Mouse (Mus musculus): ENCODE data around the gene Utp4. TPM values are rescaled to one million over a fixed set of nuclear protein-coding genes. Genes with fewer than 3 reads are reported as not detected.

The Utp4 gene
- total and polyA plus RNA-seq, 2 experiments from 2014 or later, result 25.5 to 29.5 TPM

- Histone ChIP-seq H3K27me3 (ENCODE audit: insufficient read depth, low read length) (no peaks in the 10 kb centered on the region), H3K27ac (no peak overlapping the region)
Observed at GRCm38 (mm10) chr8:106932376-106933065, 39.1 kb downstream of the Utp4 start.

GRCm38 (mm10) chr8:106933506-106934143, 40.2 kb downstream of the Utp4 start:
- WGBS, result 84% methylated on average over 4 of the region's 4 CpGs

More at GRCm38 (mm10) chr8:106932376-106933065, 39.1 kb downstream of the Utp4 start:
- ATAC-seq, result no peak
- no peak for TF ChIP-seq CTCF (IDR thresholded peaks at IDR 0.05; ENCODE audit: low read depth)
- Histone ChIP-seq H3K4me2 (ENCODE audit: low read depth, low read length) (peak overlapping the region; percentile 48), H3K9me3 (ENCODE audit: low read length) (no peaks in the 10 kb centered on the region), H3K4me1 (ENCODE audit: insufficient read depth, low read length) (0 out of 2 replicates have a peak, but pooled peaks cover 3% of the 10 kb centered on the region), H3K9ac (replicated peaks; ENCODE audit: low read length) (no peak overlapping the region), H3K36me3 (ENCODE audit: insufficient read depth, low read length) (no peaks in the 10 kb centered on the region), H3K4me3 (ENCODE audit: low read length) (peak overlapping the region; percentile 2; the same call in 1 of the 2 replicates)
- 12% methylated on average over 22 of the region's 22 CpGs for WGBS
- peak; percentile 54 for DNase-seq (ENCODE audit: low spot score)

GRCm38 (mm10) chr8:106934226-106934977, 41.0 kb downstream of the Utp4 start:
- Histone ChIP-seq H3K9me3 (ENCODE audit: low read length) (no peaks in the 10 kb centered on the region), H3K36me3 (ENCODE audit: insufficient read depth, low read length) (no peaks in the 10 kb centered on the region), H3K4me1 (ENCODE audit: insufficient read depth, low read length) (0 out of 2 replicates have a peak, but pooled peaks cover 9% of the 10 kb centered on the region), H3K9ac (replicated peaks; ENCODE audit: low read length) (no peak overlapping the region), H3K4me3 (ENCODE audit: low read length) (no peak overlapping the region), H3K27me3 (ENCODE audit: insufficient read depth, low read length) (no peaks in the 10 kb centered on the region), H3K27ac (no peak overlapping the region), H3K4me2 (ENCODE audit: low read depth, low read length) (no peak overlapping the region)
- ATAC-seq (no peak), DNase-seq (ENCODE audit: low spot score) (no peak)
- WGBS, result 72% methylated on average over 15 of the region's 16 CpGs
- TF ChIP-seq CTCF (IDR thresholded peaks at IDR 0.05; ENCODE audit: low read depth), result no peak

More at GRCm38 (mm10) chr8:106933506-106934143, 40.2 kb downstream of the Utp4 start:
- 0 out of 2 replicates have a peak, but pooled peaks cover 9% of the 10 kb centered on the region for H3K4me1 ChIP-seq (ENCODE audit: insufficient read depth, low read length)
- no peak overlapping the region for H3K9ac ChIP-seq (replicated peaks; ENCODE audit: low read length)
- ATAC-seq (no peak), DNase-seq (ENCODE audit: low spot score) (no peak)
- H3K27ac ChIP-seq, result no peak overlapping the region
- no peak for TF ChIP-seq CTCF (IDR thresholded peaks at IDR 0.05; ENCODE audit: low read depth)
- H3K4me3 ChIP-seq (ENCODE audit: low read length), result no peak overlapping the region
- no peaks in the 10 kb centered on the region for H3K9me3 ChIP-seq (ENCODE audit: low read length)
- no peak overlapping the region for H3K4me2 ChIP-seq (ENCODE audit: low read depth, low read length)
- no peaks in the 10 kb centered on the region for H3K36me3 ChIP-seq (ENCODE audit: insufficient read depth, low read length)
- H3K27me3 ChIP-seq (ENCODE audit: insufficient read depth, low read length), result no peaks in the 10 kb centered on the region

GRCm38 (mm10) chr8:106935324-106935869, 42.0 kb downstream of the Utp4 start, which contains the start of gene Sntb2:
Sntb2 (plus strand) TSS chr8:106935750.
- Histone ChIP-seq H3K9me3 (ENCODE audit: low read length) (no peaks in the 10 kb centered on the region), H3K9ac (replicated peaks; ENCODE audit: low read length) (peak within 1 kb of the TSS; percentile 86), H3K36me3 (ENCODE audit: insufficient read depth, low read length) (no peaks in the 10 kb centered on the region), H3K27me3 (ENCODE audit: insufficient read depth, low read length) (no peaks in the 10 kb centered on the region), H3K4me3 (ENCODE audit: low read length) (peak within 1 kb of the TSS; percentile 92), H3K4me2 (ENCODE audit: low read depth, low read length) (peak within 1 kb of the TSS; percentile 72), H3K4me1 (ENCODE audit: insufficient read depth, low read length) (0 out of 2 replicates have a peak, but pooled peaks cover 9% of the 10 kb centered on the region), H3K27ac (peak within 1 kb of the TSS; percentile 84)
- TF ChIP-seq CTCF (IDR thresholded peaks at IDR 0.05; ENCODE audit: low read depth), result peak; percentile 13; the same call in 1 of the 2 replicates
- peak; percentile 97 for DNase-seq (ENCODE audit: low spot score)
- WGBS, result under 1% methylated on average over 40 of the region's 41 CpGs
- ATAC-seq, result peak; percentile 86

DNA sequence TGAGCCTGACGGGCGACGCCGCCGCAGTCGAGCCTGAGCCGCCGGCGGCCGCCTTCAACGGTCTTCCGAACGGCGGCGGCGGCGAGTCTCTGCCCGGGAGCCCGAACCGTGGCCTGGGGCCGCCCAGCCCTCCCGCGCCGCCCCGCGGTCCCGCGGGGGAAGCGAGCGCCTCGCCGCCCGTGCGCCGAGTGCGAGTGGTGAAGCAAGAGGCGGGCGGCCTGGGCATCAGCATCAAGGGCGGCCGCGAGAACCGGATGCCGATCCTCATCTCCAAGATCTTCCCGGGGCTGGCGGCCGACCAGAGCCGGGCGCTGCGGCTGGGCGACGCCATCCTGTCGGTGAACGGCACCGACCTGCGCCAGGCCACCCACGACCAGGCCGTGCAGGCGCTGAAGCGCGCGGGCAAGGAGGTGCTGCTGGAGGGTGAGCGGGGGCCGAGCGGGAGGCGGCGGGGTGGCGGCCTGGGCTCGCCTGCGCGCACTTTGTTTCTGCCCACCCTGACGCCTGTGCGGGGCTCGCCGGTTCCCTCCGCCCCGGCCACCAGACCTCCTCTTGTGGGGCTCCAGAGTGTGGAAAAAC, 42.6 kb downstream of the Utp4 start:
- Histone ChIP-seq H3K9me3 (ENCODE audit: low read length) (no peaks in the 10 kb centered on the region), H3K9ac (replicated peaks; ENCODE audit: low read length) (peak overlapping the region; percentile 86), H3K27me3 (ENCODE audit: insufficient read depth, low read length) (no peaks in the 10 kb centered on the region), H3K4me2 (ENCODE audit: low read depth, low read length) (peak overlapping the region; percentile 72), H3K4me1 (ENCODE audit: insufficient read depth, low read length) (0 out of 2 replicates have a peak, but pooled peaks cover 9% of the 10 kb centered on the region), H3K4me3 (ENCODE audit: low read length) (peak overlapping the region; percentile 92), H3K36me3 (ENCODE audit: insufficient read depth, low read length) (no peaks in the 10 kb centered on the region), H3K27ac (peak overlapping the region; percentile 84)
- 2% methylated on average over 69 of the region's 76 CpGs for WGBS
- DNase-seq (ENCODE audit: low spot score) (peak; percentile 59), ATAC-seq (peak; percentile 69)
- no peak for TF ChIP-seq CTCF (IDR thresholded peaks at IDR 0.05; ENCODE audit: low read depth)

All from hindbrain, postnatal 0 days (tissue).